Mouse (Mus musculus) MN1 (cell line): ENCODE results near the gene Cfap61.

Experiments
- DNase-seq: peaks from one replicate; pipeline ENCODE4 v3.0.0-alpha.2; 2016; ENCODE audit warnings: low spot score

The Cfap61 gene

GRCm38 (mm10) chr2:145949475-145950068 lies 15.0 kb downstream of the Cfap61 start:
- DNase-seq: no peak

- no peak for DNase-seq
Observed at GRCm38 (mm10) chr2:145950239-145950638, 15.7 kb downstream of the Cfap61 start.

DNA sequence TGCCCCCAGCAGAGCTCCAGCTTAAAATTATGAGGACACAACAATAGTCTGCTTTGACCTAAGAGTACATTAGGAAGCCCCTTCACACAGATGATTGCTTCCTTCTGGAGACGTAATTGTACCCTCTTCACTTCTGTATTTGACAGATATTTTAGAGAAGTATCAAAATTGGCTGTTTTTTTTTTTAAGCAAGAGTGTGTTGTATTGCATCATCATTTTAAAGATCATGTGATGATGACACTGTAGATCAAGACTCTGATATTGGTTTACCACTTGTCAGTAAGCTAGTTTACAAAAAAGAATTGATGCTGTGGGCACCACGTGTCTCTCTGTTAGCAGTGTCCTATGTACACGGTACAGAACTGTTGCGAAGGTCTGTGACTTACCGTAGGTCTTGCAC lies 18.1 kb downstream of the Cfap61 start:
- DNase-seq: no peak

- peak; percentile 18 for DNase-seq
Observed at GRCm38 (mm10) chr2:145955844-145956243, 21.3 kb downstream of the Cfap61 start.

GRCm38 (mm10) chr2:145956318-145956717 lies 21.7 kb downstream of the Cfap61 start:
- peak; percentile 27 for DNase-seq

- peak; percentile 73 for DNase-seq
Observed at GRCm38 (mm10) chr2:145957450-145957849, 22.9 kb downstream of the Cfap61 start.

DNA sequence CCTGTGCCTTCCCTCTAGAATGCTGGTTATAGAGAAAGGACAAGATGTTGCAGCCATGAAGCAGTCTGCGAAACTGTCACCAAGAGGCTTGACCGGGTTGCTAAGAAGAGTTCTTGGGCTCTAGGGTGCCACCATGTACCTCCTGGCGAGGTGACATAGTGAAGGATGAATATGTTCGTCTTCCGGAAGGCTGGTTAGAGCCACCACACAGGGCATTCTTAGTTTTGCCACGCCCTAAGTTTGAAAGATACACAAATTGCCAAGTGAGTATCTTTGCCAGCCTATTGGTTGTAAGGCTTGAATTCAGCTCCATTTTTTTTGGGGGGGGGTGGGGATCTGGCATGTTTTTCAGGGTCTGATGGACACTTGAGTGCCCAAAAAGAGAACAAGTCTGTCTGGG lies 23.5 kb downstream of the Cfap61 start:
- no peak for DNase-seq

- no peak for DNase-seq
Observed at GRCm38 (mm10) chr2:145958551-145958950, 24.0 kb downstream of the Cfap61 start.

GRCm38 (mm10) chr2:145961861-145962260 lies 27.3 kb downstream of the Cfap61 start:
- DNase-seq: no peak

- no peak for DNase-seq
Observed at GRCm38 (mm10) chr2:145970751-145971150, 36.2 kb downstream of the Cfap61 start.

DNA sequence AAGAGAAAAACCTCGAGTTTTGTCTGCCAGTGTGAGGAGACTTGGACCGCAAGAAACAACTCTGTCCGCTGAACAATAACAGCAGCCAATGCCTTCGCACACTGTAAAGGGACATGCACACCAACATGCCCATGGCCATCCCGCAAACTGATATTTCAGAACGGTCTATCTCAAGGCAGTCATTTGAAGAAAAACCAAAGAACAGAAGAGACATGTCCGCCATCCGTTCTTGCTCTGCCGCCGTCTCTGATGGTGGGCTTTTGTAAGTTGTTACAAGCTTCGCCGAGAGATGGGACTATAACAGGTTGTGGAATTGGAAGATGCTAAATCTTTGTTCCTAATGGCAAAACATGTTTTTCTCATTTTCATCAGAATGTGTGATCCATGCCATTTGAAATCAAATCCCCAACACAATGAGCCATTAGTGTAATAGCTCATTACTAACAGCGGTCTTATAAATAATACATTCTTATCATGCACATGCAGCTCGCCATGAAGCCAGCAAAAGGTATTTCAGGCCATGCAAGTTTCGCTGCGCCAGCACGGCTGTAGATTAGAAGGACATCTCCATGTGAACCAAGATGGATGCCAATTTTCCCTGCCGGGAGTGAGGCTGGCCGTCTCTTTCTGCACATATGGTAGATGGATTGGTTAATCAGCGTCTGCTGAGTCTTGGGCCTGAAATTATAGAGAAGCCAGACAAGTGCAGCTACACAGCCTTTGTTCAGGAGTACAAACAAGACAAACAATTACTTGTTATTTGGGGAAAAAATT lies 36.8 kb downstream of the Cfap61 start:
- DNase-seq: no peak

- no peak for DNase-seq
Observed at GRCm38 (mm10) chr2:145972571-145972970, 38.0 kb downstream of the Cfap61 start.

- no peak for DNase-seq
Observed at GRCm38 (mm10) chr2:145979616-145980015, 45.0 kb downstream of the Cfap61 start.

DNA sequence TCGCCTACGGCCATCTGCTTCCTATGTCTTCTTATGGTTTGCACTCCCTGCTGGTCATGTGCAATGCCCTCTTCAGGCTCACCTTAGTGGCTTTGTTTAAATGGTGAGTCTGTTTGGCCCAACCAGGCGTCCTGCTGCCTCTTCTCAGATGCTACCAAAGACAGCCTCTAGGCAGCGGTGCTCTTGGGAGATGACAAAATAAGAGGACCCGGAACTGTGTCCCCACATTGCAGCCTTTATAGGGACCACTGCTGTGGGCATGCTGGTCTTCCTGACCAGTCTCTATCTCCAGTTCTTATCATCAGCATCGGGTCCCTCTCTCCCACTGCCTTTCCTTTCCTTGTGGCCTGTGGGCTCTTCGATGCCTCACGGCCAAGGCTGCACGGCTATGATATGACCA lies 46.3 kb downstream of the Cfap61 start:
- DNase-seq: no peak

- no peak for DNase-seq
Observed at GRCm38 (mm10) chr2:145981699-145982112, 47.1 kb downstream of the Cfap61 start.

DNA sequence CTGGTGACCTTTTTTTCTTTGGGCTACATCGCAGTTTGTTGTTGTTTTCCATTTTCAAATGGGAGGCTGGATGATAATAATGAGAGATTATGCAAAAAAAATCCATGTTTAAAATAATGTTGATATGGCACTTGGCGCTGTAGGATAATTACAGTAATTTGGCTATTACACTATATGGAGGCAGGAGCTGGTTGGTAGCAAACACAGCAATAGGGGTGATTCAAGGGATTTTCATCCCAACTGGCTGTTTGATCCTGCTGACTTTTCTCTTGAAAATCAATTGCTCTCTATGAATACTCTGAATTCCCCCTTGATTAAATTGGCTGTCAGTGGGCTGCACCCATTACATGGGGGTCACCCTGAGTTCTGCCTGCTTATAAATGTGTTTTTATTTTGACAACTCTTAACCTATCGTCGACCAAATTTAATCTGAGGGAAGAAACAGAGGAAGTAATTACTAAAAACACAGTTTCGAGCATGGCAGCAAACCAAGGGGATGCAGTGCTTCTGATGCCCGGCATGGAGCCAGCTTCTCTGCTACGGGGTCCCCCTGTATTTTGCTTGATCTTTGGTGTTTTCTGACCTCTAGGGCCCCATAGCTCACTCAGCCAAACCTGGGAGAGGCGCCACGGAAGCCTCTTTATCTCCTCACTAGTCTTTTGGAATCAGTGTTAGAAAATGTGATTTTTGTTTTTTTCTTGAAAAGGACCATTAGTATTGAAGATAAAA lies 47.9 kb downstream of the Cfap61 start:
- no peak for DNase-seq

DNA sequence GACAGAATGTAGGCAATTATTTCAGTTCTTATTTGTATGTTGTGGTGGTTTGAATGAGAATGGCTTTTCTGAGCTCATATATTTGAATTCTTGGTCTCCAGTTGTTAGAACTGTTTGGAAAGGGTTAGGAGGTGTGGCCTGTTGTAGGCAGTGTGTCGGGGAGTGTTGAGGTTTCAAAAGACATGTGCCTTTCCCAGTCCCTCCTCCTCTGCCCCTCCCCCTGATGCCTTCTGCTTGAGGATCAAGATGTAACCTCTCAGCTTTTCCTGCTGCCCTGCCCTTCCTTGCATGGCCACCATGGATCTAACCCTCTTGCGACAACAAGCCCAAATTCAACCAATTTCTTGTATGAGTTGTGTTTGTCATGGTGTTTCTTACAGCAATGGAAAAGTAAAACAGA lies 53.2 kb downstream of the Cfap61 start:
- DNase-seq: no peak

- DNase-seq: no peak
Observed at GRCm38 (mm10) chr2:145990446-145990845, 55.9 kb downstream of the Cfap61 start.

DNA sequence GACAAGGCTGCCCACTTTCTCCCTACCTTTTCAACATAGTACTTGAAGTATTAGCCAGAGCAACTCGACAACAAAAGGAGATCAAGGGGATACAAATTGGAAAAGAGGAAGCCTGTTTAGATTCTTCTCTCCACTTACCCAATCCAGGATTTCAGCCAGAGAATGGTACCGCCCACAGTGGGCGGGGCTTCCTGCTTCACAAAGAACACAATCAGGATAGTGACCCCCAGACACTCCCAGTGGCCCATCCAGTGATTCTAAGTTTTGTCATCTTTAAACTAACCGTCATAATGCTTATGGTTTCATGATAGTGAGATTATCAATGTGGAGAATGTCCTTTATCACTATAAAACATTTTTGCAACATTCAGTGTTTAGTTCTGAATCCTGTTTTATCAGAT lies 61.9 kb downstream of the Cfap61 start:
- no peak for DNase-seq

- no peak for DNase-seq
Observed at GRCm38 (mm10) chr2:145997956-145998525, 63.5 kb downstream of the Cfap61 start.

GRCm38 (mm10) chr2:146008801-146009200 lies 74.2 kb downstream of the Cfap61 start:
- DNase-seq: no peak

DNA sequence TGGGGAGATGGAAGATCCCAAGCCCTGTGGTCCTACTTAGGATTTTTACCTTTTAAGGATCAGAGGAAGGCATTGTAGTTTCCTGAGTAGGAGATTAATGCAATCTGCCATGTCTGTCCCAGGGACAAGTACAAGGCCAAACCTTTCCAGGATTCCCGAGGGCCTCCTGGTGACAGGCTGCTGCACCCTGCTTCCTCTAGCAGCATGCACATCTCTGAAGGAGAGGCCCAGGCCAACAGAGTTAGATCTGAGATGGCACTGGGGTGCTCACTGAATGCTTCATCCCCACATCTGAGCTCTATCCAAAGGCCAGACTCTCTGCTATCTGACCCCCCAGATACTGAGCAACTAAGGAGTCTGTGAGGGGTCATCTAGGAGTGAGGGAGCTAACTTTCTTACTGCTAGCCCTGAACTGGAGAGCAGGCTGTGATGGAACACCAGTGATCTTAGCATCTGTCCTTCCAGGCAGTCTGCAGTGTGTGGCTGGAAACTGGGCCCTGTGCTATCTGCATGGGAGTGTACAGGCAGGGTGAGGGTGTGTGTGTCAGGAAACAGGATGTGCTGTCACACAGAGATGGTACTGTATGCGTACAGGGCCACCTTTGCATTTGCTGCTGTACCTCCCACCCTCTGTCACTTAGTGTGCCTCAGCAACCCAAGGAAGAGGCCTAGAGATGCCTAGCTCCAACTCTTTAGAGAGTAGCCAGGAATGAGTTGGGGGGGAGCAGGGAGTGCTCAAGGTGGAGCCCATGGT lies 75.2 kb downstream of the Cfap61 start:
- DNase-seq: no peak
